Mouse (Mus musculus): ENCODE results near the gene Opn3. TPM values are rescaled to one million over a fixed set of nuclear protein-coding genes. Genes with fewer than 3 reads are reported as not detected.

Opn3 gene
- polyA plus RNA-seq, 1 experiment from 2014 or later: 15.1 TPM

- Histone ChIP-seq H3K36me3 (replicated peaks) (peaks cover 96% of the 10 kb centered on the region), H3K9me3 (no peaks in the 10 kb centered on the region), H3K27ac (no peak overlapping the region), H3K27me3 (ENCODE audit: poor library complexity, severe bottlenecking) (no peaks in the 10 kb centered on the region), H3K4me1 (no peaks in the 10 kb centered on the region), H3K4me3 (no peak overlapping the region)
- DNase-seq (ENCODE audit: extremely low spot score, low spot score): no peak
- WGBS: 96% methylated on average over 9 of the region's 9 CpGs
Measured at GRCm38 (mm10) chr1:175614992-175615391, 77.6 kb downstream of the Opn3 start.

Other genes starting within 250 kb of the Opn3 start
- 1.3 and 1.4 TPM in 2 replicates for gene Rgs7, start 200.3 kb downstream of the Opn3 start, polyA plus RNA-seq (2016; fragmentation: Nextera tagmentation; extraction: Ambion mirVana)
- 0.07 TPM in 1 of 2 replicates, not detected in the other for gene Kmo, start 72.4 kb downstream of the Opn3 start, polyA plus RNA-seq (2016; fragmentation: Nextera tagmentation; extraction: Ambion mirVana)
- gene Fh1, start 67.1 kb downstream of the Opn3 start, polyA plus RNA-seq (2016; fragmentation: Nextera tagmentation; extraction: Ambion mirVana): 122 and 127 TPM in 2 replicates
- 4.7 and 4.8 TPM in 2 replicates for gene Chml, start 125 bp upstream of the Opn3 start, polyA plus RNA-seq (2016; fragmentation: Nextera tagmentation; extraction: Ambion mirVana)
- gene Wdr64, start 5.8 kb upstream of the Opn3 start, polyA plus RNA-seq (2016; fragmentation: Nextera tagmentation; extraction: Ambion mirVana): not detected in 2 replicates
- gene Exo1, start 187.8 kb upstream of the Opn3 start, polyA plus RNA-seq (2016; fragmentation: Nextera tagmentation; extraction: Ambion mirVana): 167 and 172 TPM in 2 replicates
- gene Gm38100, start 227.6 kb upstream of the Opn3 start, polyA plus RNA-seq (2016; fragmentation: Nextera tagmentation; extraction: Ambion mirVana): 0.25 and 0.27 TPM in 2 replicates

Data from forebrain, embryonic 10.5 days (tissue).